Mouse (Mus musculus) small intestine, adult 2 months (tissue): ENCODE data around the gene Cped1.

Experiments
- CTCF ChIP-seq: fragments of 200-500 bp; IDR thresholded peaks from 2 replicates; pipeline ENCODE4 v1.5.1; 2012; ENCODE audit warnings: low read depth, mild to moderate bottlenecking, control low read depth, inconsistent platforms, low read length, moderate library complexity, mixed read lengths; ENCODE audit not compliant: insufficient replicate concordance, insufficient read length; ENCODE audit errors: extremely low read depth
- POLR2A ChIP-seq: fragments of 200-500 bp; IDR thresholded peaks from 2 replicates; pipeline ENCODE4 v1.6.1; 2012; ENCODE audit warnings: low read depth, mild to moderate bottlenecking, control low read depth, inconsistent platforms, low read length, moderate library complexity

DNA sequence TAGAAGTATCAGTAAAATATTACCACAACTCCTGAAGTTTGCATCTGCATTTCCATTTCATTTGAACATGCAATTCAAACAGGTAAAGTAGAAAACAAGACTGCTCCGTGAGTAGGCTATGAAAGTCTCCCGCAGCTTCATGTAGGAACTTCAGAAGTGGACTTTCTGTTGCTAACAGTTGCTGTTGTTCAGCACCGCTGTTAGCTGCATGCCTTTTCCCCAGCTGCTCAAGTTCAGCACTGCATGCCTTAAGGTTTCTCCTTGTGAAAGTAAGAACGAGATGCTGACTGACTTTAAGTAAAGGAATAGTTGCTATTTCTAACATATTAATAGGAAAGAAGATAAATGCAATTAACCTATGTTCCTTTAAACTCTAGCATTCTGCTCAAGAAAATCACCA is 306.3 kb downstream of the Cped1 start:
- TF ChIP-seq CTCF (no peak), POLR2A (no peak)
